Mouse (Mus musculus): ENCODE measurements at regions not wholly inside any gene's neighbourhood (a gene's known extent, or its start where the extent isn't known, plus 50 kb on each side); places are given as distances from the start of the nearest gene placed in this dataset.
A peak's percentile ranks its signal among the peaks of the same experiment; 100 is the strongest.

DNA sequence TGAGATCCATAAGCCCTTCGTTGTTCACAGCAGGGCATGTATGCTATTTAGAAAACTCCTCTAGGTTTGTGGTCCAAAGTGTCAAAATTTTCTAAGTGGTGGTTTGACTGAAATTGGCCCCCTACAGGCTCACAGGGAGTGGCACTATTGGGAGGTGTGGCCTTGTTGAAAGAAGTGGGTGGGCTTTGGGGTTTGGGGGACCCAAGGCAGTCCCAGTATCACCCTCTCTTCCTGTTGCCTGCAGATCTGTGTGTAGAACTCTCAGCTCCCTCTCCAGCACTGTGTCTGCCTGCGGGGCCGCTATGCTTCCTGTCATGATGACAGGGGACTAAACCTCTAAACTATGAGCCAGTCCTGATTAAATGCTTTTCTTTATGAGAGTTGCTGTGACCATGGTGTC, 144.1 kb upstream of the Serp2 start:
- TF ChIP-seq CTCF (IDR thresholded peaks at IDR 0.05; ENCODE audit: low read depth), result 0 out of 2 replicates have a peak, but pooled peaks have one; percentile 2
- TF ChIP-seq EP300 (IDR thresholded peaks at IDR 0.05; ENCODE audit: low read depth), result no peak

Data from liver, embryonic 14.5 days (tissue).